Mouse (Mus musculus) midbrain, embryonic 16.5 days (tissue): ENCODE measurements around the gene Fars2. TPM values are rescaled to one million over a fixed set of nuclear protein-coding genes. Genes with fewer than 3 reads are reported as not detected.

ENCODE experiments used
- ATAC-seq: fragments of 200-750 bp; cut with Nextera tagmentation; 2 replicates; pipeline ENCODE4 v1.8.0; 2017; ENCODE audit warnings: moderate TSS enrichment
- H3K27ac ChIP-seq: fragments of 300-500 bp; sonication (generic); 2 replicates; pipeline ENCODE4 v1.5.1; 2014; ENCODE audit warnings: mild to moderate bottlenecking, low read length, mixed read lengths
- H3K27me3 ChIP-seq: fragments of 300-500 bp; sonication (generic); 2 replicates; pipeline ENCODE4 v1.6.1; 2014; ENCODE audit warnings: low read depth, low read length, mixed read lengths; ENCODE audit not compliant: control insufficient read depth, insufficient read depth
- H3K36me3 ChIP-seq: fragments of 300-500 bp; sonication (generic); 2 replicates; pipeline ENCODE4 v1.6.1; 2014; ENCODE audit warnings: mild to moderate bottlenecking, low read length, moderate library complexity, mixed read lengths; ENCODE audit not compliant: control insufficient read depth, insufficient read depth
- H3K4me1 ChIP-seq: fragments of 300-500 bp; sonication (generic); 2 replicates; pipeline ENCODE4 v1.6.1; 2014; ENCODE audit warnings: mild to moderate bottlenecking, low read length, mixed read lengths; ENCODE audit not compliant: control insufficient read depth, insufficient read depth
- H3K4me2 ChIP-seq: fragments of 300-500 bp; sonication (generic); 2 replicates; pipeline ENCODE4 v1.6.1; 2014; ENCODE audit warnings: mild to moderate bottlenecking, low read length, mixed read lengths
- H3K4me3 ChIP-seq: fragments of 300-500 bp; sonication (generic); 2 replicates; pipeline ENCODE4 v1.5.1; 2014; ENCODE audit warnings: low read depth, mild to moderate bottlenecking, low read length, moderate library complexity, mixed read lengths
- H3K9ac ChIP-seq: fragments of 300-500 bp; sonication (generic); 2 replicates; pipeline ENCODE4 v1.6.1; 2014; ENCODE audit warnings: low read depth, low read length, mixed read lengths
- H3K9me3 ChIP-seq: fragments of 300-500 bp; sonication (generic); replicated peaks from 2 replicates; pipeline ENCODE4 v1.6.1; 2014; ENCODE audit warnings: mild to moderate bottlenecking, low read length, mixed read lengths; ENCODE audit not compliant: control insufficient read depth, poor library complexity, severe bottlenecking
- WGBS: fragments of 180-500 bp; shearing (Covaris S2); extraction: QIAGEN DNeasy Blood & Tissue Kit; methylation state at CpG from one replicate; pipeline ENCODE4 v1.1.7; 2014; 5-methylcytosine and 5-hydroxymethylcytosine counted together
- polyA plus RNA-seq: library from polyadenylated mRNA; unstranded; fragments of >200 nt; fragmentation: Nextera tagmentation; extraction: Ambion mirVana; gene quantifications from 2 replicates; pipeline ENCODE4 v1.2.1, GENCODE M21; 2015

Gene Fars2
- polyA plus RNA-seq, 1 experiment from 2014 or later: 29.1 TPM

DNA sequence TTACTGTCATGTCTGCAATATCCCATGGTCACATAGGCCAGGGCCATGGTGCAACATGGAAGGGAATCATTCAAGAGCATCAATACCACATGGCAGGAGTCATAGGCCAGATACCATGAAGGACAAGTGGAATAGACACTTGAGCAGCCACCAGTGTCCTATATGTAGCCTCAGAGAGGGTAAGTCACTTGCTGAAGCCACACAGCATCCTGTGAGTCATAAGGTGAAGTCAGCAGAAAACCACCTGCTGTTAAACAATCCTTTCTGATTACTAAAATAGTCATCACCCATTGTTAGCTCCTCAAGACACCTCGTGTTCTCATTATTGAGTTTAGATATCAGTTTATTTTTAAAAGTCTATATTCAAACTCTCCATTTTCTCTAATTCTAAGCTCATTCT is 395.9 kb downstream of the Fars2 start:
- 84% methylated on average over 1 of the region's 1 CpGs for WGBS
- Histone ChIP-seq H3K9me3 (no peaks in the 10 kb centered on the region), H3K4me1 (peaks cover 7% of the 10 kb centered on the region; the same call in 1 of the 2 replicates), H3K4me2 (no peak overlapping the region), H3K4me3 (no peak overlapping the region), H3K9ac (no peak overlapping the region), H3K27me3 (no peaks in the 10 kb centered on the region), H3K36me3 (no peaks in the 10 kb centered on the region), H3K27ac (no peak overlapping the region)
- no peak for ATAC-seq

DNA sequence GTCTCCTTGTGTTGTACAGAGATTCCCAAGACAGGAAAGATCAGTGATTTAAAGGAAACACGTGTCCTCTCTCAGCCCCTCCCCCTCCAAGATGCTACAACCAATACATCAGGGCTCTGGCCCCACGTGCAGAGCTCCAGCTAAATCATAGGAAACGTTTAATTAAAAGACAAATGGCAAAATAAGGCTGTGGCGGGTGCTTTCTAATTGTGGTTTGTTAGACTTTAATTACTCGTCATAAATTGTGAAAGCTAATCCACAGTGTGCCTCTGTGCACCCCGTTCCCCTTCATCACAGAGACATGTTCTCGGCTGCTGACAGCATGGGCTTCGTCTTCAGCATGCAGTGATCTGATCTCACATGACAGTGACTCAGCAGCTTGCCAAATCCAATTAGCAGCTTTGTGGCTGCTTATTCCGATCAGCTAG is 400.9 kb downstream of the Fars2 start:
- Histone ChIP-seq H3K4me3 (no peak overlapping the region), H3K4me1 (peaks cover 7% of the 10 kb centered on the region; the same call in 1 of the 2 replicates), H3K36me3 (no peaks in the 10 kb centered on the region), H3K9me3 (no peaks in the 10 kb centered on the region), H3K4me2 (peak overlapping the region; percentile 1; the same call in 1 of the 2 replicates), H3K27ac (peak overlapping the region; percentile 31; the same call in 1 of the 2 replicates), H3K27me3 (no peaks in the 10 kb centered on the region), H3K9ac (no peak overlapping the region)
- WGBS: 17% methylated on average over 9 of the region's 9 CpGs
- peak; percentile 88 for ATAC-seq

DNA sequence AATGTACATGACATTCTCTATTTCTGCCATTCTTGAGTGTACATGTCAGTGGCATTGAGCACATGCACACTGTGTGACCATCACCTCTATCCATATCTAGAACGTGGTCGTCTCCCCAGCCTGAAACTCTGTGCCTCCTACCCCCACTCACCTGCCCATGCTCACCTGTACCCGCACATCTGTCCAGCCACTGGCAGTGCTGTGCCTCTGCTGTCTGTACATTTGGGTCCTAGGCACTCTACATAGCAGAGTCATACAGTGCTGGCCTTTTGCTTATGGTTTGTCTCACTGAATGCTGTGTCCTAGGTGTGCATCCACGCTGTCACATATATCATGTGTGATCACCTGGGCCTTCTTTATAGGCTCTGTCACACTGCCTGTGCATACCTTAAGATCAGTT is 410.5 kb downstream of the Fars2 start:
- Histone ChIP-seq H3K9ac (no peak overlapping the region), H3K4me3 (no peak overlapping the region), H3K36me3 (no peaks in the 10 kb centered on the region), H3K4me2 (no peak overlapping the region), H3K4me1 (no peaks in the 10 kb centered on the region), H3K27ac (no peak overlapping the region), H3K9me3 (no peaks in the 10 kb centered on the region), H3K27me3 (no peaks in the 10 kb centered on the region)
- ATAC-seq: no peak
- WGBS: 93% methylated on average over 4 of the region's 4 CpGs

DNA sequence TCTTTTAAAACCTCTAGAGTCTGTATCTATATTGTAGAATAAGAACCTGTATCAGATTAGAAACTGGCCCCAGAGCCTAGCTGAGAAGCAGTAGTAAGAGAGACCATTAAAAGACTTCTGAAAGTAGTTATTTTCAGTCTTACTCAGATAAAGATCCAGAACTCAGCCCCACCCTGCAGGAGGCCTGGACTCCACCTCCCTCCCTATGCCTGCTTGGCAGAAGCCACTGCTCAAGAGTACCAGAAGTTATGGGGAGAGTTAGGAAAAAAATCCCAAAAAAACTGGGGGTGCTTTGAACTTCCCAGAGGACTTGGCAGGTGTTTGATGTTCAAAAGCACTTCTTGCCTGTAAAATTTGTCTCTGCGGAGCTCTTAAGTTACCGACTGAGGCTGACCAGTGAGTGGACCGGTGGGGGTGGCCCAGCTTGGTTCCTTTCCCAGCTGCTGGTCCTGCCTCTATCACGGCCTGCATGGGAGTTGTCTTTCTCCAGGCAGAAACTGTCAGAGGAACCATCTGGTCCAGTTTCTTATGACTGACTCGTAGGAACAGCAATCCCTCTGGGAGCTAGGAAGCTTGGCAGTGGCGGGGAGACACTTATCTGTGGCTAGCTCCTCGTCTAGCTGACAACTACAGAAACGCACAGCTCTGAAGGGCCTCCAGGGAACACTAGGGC is 411.1 kb downstream of the Fars2 start:
- H3K27ac ChIP-seq: no peak overlapping the region
- no peaks in the 10 kb centered on the region for H3K9me3 ChIP-seq
- no peak overlapping the region for H3K4me3 ChIP-seq
- H3K9ac ChIP-seq: no peak overlapping the region
- no peaks in the 10 kb centered on the region for H3K27me3 ChIP-seq
- 62% methylated on average over 8 of the region's 8 CpGs for WGBS
- no peak for ATAC-seq
- H3K36me3 ChIP-seq: no peaks in the 10 kb centered on the region
- no peaks in the 10 kb centered on the region for H3K4me1 ChIP-seq
- no peak overlapping the region for H3K4me2 ChIP-seq

DNA sequence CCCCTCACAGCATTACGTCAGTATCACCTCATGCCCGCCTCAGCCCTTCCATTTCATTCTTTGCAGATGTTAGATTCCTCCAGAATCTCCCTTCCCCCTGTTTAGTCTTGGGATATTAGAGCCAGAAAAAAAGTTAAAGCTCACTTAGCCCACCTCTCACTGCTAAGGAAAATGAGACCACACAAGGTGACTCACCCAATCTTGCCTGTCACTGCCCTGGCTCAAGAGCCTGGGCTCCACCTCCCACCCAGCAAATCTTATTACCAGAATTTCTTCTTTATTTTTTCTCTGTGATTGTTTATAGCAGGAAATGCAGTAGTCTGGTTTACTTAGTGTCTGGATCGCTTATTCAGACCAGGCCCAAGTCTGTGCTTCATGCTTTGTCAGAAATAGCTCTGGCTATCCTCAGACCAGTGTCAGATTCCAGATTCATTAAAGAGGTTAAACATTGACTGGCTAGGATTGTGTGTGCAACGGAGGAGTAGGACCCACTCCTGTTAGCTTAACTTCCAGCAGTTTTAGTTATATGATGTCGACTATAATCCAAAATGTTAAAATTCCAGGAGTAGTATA is 412.3 kb downstream of the Fars2 start:
- Histone ChIP-seq H3K4me1 (no peaks in the 10 kb centered on the region), H3K36me3 (no peaks in the 10 kb centered on the region), H3K27me3 (no peaks in the 10 kb centered on the region), H3K27ac (no peak overlapping the region), H3K9ac (no peak overlapping the region), H3K9me3 (no peaks in the 10 kb centered on the region), H3K4me3 (no peak overlapping the region), H3K4me2 (no peak overlapping the region)
- 92% methylated on average over 5 of the region's 5 CpGs for WGBS
- no peak for ATAC-seq

DNA sequence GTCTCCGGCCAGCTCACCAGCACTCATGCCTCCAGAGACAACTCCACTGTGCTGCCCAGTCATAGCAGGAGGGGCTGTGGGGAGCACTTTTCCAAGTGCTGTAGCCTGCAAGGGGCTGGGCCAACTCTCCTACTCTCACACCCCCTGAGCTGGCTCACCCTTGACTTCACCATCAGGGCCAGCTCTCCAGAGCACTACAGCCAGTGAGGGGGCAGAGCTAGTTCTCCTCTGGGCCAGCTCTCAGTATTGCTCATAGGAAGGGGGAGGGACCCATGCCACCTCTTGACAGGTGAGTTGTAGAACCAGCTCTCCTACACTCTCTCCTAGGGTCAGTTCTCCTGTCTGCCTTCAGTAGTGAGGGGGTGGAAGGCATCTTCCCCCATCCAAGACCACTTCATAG is 413.6 kb downstream of the Fars2 start:
- Histone ChIP-seq H3K4me3 (no peak overlapping the region), H3K9ac (no peak overlapping the region), H3K27me3 (no peaks in the 10 kb centered on the region), H3K4me2 (no peak overlapping the region), H3K27ac (no peak overlapping the region), H3K4me1 (no peaks in the 10 kb centered on the region), H3K36me3 (no peaks in the 10 kb centered on the region), H3K9me3 (no peaks in the 10 kb centered on the region)
- no peak; the same call in 1 of the 2 replicates for ATAC-seq
- WGBS: 86% methylated on average over 1 of the region's 1 CpGs

DNA sequence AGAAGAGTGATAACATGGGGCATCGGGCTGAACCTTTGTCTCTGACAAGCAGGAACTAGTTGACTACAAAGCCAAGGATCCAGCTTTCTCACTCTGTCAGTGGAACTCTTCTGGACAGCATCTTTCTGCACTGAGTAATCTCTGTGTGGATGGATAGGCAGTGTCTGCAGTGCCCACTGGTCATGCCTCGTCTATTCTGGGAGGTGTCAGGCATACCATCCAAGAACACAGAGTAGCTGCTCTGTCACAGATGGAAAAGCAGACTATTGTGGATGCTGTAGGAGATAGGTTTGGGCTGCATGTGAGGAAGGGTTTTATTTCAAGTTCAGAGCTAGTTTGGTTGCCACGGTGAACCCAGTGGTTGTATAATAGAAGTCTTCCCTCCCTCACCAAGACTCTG is 414.7 kb downstream of the Fars2 start:
- no peak overlapping the region for H3K9ac ChIP-seq
- H3K27ac ChIP-seq: no peak overlapping the region
- H3K36me3 ChIP-seq: no peaks in the 10 kb centered on the region
- WGBS: 67% methylated on average over 3 of the region's 3 CpGs
- no peaks in the 10 kb centered on the region for H3K9me3 ChIP-seq
- no peak overlapping the region for H3K4me2 ChIP-seq
- no peaks in the 10 kb centered on the region for H3K4me1 ChIP-seq
- no peak overlapping the region for H3K4me3 ChIP-seq
- H3K27me3 ChIP-seq: no peaks in the 10 kb centered on the region
- ATAC-seq: no peak

DNA sequence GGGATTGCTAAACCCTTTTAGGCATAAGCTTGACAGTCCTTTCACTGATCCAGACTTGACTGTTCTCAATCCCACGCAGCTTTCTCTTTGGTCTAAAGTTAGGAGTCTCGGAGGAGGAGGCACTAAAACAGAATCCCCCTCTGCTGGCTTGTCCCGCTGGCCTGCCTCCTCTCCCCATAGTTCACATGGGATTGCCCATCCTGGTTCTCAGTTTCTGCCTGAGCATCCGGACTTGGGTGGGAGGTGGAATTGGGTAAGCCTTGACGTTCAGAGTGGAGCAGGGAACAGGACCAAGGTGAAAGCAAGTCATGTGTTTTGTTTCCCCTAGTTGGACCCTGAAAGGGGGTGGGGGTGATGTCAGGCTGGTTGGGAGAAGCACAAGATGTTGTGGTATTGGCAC is 415.9 kb downstream of the Fars2 start:
- WGBS: 92% methylated on average over 5 of the region's 5 CpGs
- ATAC-seq: no peak
- no peak overlapping the region for H3K9ac ChIP-seq

DNA sequence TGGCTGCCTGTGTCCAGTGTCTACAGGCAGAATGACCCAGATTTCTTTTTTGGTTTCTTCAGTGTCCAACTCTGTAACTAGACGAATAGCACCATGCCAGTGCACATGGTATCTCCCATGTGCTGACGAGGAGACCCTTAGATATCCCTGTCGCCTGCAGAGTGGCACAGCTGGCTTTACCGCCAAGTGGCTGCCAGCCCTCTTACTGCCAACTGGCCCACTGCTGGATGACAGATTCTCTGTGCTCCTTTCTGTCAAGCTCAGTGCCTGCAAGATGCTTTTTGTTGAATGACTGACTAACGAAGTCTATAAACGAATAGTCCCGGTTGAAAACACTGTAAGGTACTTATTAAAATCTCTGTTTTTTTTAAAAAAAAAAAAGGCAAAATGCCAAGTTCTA is 416.3 kb downstream of the Fars2 start:
- Histone ChIP-seq H3K27ac (no peak overlapping the region), H3K9me3 (no peaks in the 10 kb centered on the region), H3K4me1 (peaks cover 4% of the 10 kb centered on the region; the same call in 1 of the 2 replicates), H3K36me3 (no peaks in the 10 kb centered on the region), H3K4me2 (no peak overlapping the region), H3K9ac (no peak overlapping the region), H3K27me3 (no peaks in the 10 kb centered on the region), H3K4me3 (no peak overlapping the region)
- WGBS: 61% methylated on average over 7 of the region's 7 CpGs
- no peak for ATAC-seq

More for the DNA sequence above, 415.9 kb downstream of the Fars2 start:
- Histone ChIP-seq H3K27ac (no peak overlapping the region), H3K36me3 (no peaks in the 10 kb centered on the region), H3K4me1 (no peaks in the 10 kb centered on the region; the same call in 1 of the 2 replicates), H3K9me3 (no peaks in the 10 kb centered on the region), H3K4me3 (no peak overlapping the region), H3K4me2 (no peak overlapping the region), H3K27me3 (no peaks in the 10 kb centered on the region)
